Mouse (Mus musculus) B cell, adult (primary cell): ENCODE measurements around the gene Nkain4. TPM values are rescaled to one million over a fixed set of nuclear protein-coding genes. Genes with fewer than 3 reads are reported as not detected.

Experiments
- total RNA-seq: library from RNA; stranded (reverse); gene quantifications from 4 replicates; pipeline ENCODE4 v1.2.4, GENCODE M21; 2023; ENCODE audit not compliant: inconsistent age

Gene Nkain4
- total RNA-seq: not detected in 4 replicates

DNA sequence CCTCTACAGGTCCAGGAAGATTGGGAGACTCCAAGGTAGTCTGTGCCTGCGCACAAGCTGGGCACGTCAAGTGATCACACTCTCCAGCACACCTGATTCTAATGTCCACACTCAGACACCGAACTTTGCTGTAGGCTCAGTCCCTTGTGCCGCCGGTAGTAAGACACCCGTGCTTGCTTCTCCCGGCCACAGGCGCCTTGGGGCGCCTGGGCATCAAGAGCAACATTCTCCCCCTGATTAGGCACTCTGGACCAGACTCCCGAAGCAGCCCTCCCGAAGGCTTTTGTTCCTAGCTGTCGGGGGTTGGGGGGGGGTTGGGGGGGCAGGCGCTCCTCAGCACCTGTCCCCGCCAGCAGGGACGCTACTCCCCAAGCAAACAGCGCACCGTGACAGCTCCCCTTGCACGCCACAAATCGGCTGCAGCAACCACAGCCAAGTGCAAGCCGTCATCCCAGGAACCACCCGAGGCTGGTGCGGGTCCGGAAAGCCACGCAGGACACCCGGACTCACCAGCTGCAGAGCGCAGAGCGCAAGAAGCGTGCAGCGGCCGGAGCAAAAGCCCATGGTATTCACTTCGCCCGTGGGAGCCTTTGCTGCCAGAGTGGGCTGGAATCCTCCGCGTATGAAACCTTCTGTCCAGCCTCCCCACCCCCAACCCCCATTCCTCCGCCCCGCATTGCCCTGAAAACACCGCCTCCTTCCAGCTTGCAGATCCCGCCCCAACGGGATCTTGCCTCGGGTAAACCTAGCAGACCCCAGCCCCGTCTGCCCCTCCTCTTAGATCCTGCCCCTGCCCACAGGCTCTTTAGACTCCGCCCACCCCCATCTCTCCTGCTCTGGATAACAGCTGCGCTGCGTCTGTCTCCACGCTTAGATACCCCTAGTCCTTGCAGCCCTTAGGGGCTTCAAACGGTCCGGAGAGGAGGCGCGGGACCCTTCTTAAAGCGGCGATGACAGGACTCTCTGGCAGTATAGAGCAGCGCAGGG lies at the start of gene Nkain4:
Nkain4 (minus strand) TSS at position 639 of the 987 bp plus-strand sequence.

GRCm38 (mm10) chr2:180986449-180986848 lies 31.9 kb upstream of the Nkain4 start, which contains the start of gene Col20a1:
Gene Col20a1 (plus strand): TSS chr2:180986535.

DNA sequence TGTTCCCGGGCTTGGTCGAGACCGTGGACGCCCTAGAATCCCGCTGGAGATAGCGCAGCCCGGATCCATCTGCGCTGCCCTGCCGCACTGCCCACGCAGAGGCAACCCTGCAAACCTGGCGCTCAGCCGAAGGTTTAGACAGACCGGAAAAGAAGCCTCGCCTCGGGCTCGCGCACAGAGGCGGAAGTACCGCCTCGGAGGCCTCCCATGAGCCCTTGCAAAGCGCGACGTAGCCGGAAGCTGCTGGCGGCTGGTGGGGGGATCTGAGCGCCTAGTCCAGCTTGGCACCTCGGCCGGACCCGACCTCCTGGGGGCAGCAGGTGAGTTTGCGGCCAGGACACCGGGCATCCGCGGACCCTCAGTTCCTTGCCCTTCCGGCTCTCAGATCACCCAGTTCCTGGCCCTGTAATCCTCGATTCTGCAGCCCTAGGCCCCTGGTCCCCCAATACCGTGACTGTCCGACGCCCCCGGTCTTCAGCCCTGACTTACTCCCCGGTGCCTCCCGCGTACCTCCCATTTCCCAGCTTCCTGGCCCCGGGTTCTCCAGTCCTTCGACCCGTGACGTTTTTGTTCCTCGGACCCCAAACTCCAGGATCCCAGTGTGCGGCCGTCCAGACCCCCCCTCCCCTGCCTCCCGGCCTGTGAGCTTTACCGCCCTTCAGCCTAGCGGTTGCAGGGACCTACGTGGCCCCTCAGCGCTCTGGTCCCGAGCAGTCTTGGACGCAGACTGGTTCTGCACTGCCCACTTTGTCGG lies 12.7 kb upstream of the Nkain4 start, which contains the start of gene Arfgap1:
Arfgap1 (plus strand) TSS at position 216 of the 754 bp plus-strand sequence.

GRCm38 (mm10) chr2:180928723-180929122 lies 25.8 kb downstream of the Nkain4 start, which contains the start of gene Birc7:
Gene Birc7 (plus strand): TSS chr2:180929023.

DNA sequence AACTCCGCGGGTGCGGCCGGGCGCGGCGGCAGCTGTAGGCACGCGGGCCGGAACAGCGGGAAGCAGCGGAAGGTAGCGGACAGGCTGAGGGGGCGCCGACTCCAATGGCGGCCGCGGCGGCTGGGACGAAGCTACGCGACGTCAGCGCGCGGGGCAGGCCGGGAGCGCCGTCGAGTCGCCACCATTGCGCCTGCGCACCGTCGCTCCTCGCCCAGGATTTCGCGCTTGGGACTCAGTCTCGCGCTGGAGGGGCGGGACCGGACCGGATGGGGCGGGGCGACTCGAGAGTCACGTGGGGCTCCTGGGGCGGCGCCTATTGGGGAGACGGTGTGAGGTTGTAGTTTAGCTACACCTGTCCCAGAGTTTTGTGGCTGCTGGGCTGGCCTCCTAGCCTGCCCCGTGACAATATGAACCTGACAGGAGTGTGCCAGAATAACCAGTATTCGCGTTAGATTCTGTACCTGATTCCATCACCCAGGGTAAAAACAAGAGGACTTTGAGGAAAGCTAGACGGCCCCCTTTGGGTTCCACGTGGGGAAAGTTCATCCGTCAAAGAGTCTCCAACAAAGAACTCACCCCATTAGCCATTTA lies 33.6 kb downstream of the Nkain4 start, which contains the start of gene Ythdf1:
Ythdf1 (minus strand) TSS at position 140 of the 591 bp plus-strand sequence.

Other genes with a start within 250 kb of the Nkain4 start
- 86.3 to 94.9 TPM (median 91.0 TPM) in 4 replicates for gene Dido1, start 244.7 kb downstream of the Nkain4 start, total RNA-seq
- gene Gid8, start 244.6 kb downstream of the Nkain4 start, total RNA-seq: 44.6 to 54.8 TPM (median 51.4 TPM) in 4 replicates
- gene Slc17a9, start 229.4 kb downstream of the Nkain4 start, total RNA-seq: 20.1 to 29.1 TPM (median 25.3 TPM) in 4 replicates
- gene Bhlhe23, start 177.8 kb downstream of the Nkain4 start, total RNA-seq: not detected in 4 replicates
- gene Ythdf1, start 33.8 kb downstream of the Nkain4 start, total RNA-seq: 84.3 to 94.2 TPM (median 88.3 TPM) in 4 replicates
- not detected in 4 replicates for gene Birc7, start 25.7 kb downstream of the Nkain4 start, total RNA-seq
- gene Arfgap1, start 12.5 kb upstream of the Nkain4 start, total RNA-seq: 78.6 to 86.2 TPM (median 81.3 TPM) in 4 replicates
- 1.3 to 3.4 TPM (median 1.7 TPM) in 4 replicates for gene Col20a1, start 31.8 kb upstream of the Nkain4 start, total RNA-seq
- not detected in 4 replicates for gene Chrna4, start 88.8 kb upstream of the Nkain4 start, total RNA-seq
- not detected in 4 replicates for gene Kcnq2, start 180.6 kb upstream of the Nkain4 start, total RNA-seq
- gene Eef1a2, start 202.3 kb upstream of the Nkain4 start, total RNA-seq: not detected in 4 replicates
- 186 to 195 TPM (median 191 TPM) in 4 replicates for gene Ppdpf, start 232.5 kb upstream of the Nkain4 start, total RNA-seq
- gene Ptk6, start 248.1 kb upstream of the Nkain4 start, total RNA-seq: 0.16 to 0.42 TPM (median 0.30 TPM) in 3 of 4 replicates, not detected in the other